Mouse (Mus musculus) cerebellum, adult (tissue): ENCODE data around the gene Tmcc2.

Source experiments
- ATAC-seq: cut with Nextera tagmentation; 2 replicates; pipeline ENCODE4 v1.9.2; 2017; ENCODE audit warnings: mild to moderate bottlenecking, moderate library complexity, mixed read lengths; ENCODE audit not compliant: insufficient number of reproducible peaks, low FRiP score, low TSS enrichment

The Tmcc2 gene

DNA sequence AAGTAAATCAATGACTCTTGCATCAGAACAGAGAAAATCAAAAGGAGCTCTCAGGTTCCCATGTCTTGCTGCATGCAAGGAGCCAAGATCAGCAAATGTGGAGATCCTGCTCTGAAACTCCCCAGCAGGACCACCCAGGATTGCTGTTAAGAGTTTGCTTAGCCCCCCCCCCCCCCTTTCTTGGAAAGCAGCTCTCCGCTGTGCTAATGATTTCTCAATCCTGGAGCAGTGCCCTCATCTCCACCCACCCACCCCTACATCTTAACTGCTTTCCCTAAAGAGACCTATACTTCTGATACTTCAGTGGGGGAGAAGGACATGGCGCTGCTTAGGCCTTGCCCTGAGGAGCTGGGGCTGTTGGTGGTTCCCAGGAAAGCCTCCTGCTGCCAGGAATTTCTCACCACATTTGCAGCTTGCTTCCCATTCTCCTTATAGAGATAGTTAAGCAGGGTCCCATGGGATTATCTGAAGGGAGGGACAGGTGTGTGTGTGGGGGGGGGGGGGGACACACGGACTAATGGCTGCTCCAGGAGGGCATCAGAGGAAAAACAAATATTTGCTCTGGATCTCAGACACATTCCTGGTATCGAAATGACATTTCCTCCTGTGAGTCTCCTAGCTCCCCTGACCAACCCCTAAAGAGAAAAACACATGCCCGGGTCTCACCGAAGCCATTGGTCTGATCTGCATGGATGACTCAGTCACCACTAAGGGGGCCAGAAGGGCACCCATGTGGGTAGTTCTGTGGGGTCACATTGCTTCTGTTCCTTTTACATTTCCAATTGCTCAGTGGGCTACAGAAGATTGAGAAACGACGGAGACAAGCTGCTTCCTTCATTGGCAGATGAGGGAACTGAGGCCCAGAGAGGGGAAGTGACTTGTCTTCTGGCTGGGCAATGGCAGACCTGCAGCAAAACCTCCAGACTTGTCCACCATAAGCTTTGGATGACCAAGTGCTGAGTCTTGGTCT lies 72.9 kb downstream of the Tmcc2 start:
- no peak for ATAC-seq

- no peak for ATAC-seq
Measured at GRCm38 (mm10) chr1:132317413-132317812, 73.7 kb downstream of the Tmcc2 start.

DNA sequence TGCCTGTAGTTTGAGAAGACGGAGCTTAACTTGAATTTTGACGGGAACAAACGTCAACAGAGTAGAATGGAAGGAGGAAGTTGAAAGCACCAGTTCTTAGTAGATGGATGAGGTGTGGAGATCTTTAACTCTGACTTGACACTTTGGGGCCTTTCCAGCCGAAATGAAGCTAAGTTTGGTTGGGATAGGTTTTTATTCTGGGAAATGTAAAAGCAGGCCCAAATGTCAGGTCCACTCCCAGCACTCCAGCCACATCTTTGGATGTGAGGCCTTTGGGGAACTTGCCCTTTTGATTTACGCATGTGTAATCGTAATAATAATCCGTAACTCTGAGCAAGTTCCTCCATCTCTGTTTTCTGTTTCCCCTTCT lies 74.5 kb downstream of the Tmcc2 start:
- no peak for ATAC-seq

GRCm38 (mm10) chr1:132315889-132316624 lies 75.0 kb downstream of the Tmcc2 start, which contains the start of gene Nuak2:
Nuak2 (plus strand) TSS chr1:132316126.
- ATAC-seq, result peak; percentile 74

- ATAC-seq, result no peak
Measured at GRCm38 (mm10) chr1:132312703-132313102, 78.4 kb downstream of the Tmcc2 start.

DNA sequence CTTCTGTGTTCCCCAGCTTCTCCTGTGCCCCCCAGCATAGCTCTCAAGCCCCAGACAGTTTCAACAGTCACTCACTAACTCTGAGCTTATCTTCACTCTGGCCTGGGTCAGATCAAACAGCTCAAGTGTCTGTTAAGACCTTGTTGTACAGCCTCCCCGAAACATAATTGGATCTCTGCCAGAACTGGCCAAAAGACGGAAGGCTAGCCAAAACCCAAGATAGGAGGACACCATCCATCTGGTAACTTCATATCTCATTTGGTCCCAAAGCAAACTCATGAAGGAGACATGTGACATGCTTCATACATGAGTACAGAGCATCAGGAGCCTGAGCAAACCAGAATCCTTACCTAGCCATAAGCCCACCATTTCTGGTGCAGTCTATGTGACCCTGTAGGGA lies 79.0 kb downstream of the Tmcc2 start:
- no peak for ATAC-seq

DNA sequence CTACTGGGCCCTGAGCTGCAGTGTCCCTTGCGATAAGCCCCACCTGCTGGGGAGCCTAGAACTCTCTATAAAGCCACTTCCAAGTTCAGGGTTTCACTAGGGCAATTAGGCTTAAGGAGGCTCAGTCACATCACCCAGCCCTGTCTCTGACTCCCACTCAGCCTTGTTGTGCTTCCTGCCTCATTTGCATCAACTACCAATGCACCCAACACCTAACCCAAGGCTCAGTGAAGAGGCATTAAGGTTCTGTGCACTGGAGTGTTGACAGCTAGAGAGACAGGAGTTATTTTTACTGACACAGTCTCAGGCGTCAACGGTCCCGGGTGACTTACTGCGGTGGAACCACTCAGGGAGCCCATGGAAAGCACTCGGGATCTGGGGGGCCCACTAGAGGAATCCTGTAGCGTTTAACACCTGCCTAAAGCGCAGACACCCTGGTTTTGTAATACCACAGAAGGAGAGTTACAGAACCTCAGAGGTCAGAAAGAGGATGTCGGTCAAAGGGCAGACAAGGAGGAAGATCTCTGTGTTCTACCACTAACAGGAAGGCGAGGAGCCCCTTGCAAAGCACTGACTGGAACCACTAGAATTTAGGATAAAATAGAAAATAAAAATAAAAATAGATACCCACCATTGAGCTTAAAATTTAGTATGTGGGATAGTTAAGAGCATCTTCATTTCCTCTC lies 79.8 kb downstream of the Tmcc2 start:
- no peak for ATAC-seq

- no peak for ATAC-seq
Measured at GRCm38 (mm10) chr1:132310754-132311153, 80.3 kb downstream of the Tmcc2 start.

- no peak for ATAC-seq
Measured at GRCm38 (mm10) chr1:132308674-132309073, 82.4 kb downstream of the Tmcc2 start.

GRCm38 (mm10) chr1:132307962-132308361 lies 83.1 kb downstream of the Tmcc2 start:
- ATAC-seq, result no peak

DNA sequence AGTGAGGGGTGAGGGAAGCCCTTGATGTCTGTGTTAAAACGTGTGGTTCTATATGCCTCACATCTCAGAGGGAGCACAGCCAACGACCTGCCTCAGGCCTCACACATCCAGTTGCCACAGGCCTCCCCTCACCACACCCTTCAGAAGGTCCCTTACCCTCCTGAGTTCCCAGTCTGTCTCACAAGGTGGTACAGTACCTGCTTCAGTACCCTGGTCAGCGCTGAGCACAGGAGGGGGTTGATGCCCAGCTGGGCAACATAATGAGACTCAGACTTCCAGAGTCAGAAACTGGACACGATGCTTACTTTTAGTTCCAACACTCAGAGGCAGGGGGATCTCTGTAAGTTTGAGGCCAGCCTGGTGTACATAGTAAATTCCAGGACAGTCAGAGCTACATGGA lies 84.3 kb downstream of the Tmcc2 start:
- no peak for ATAC-seq
